ENCODE assay signal across 8 mouse cellular contexts in genomic region chrX:102504644-102505481, GRCm38 (mm10). TPM values are rescaled to one million over a fixed set of nuclear protein-coding genes. Genes with fewer than 3 reads are reported as not detected.
DNase-seq lines count a peak whose midpoint lies in the region; ATAC-seq and TF ChIP-seq lines count a peak whose summit lies in the region.

TSS of gene Hdac8 (minus strand) at chrX:102505359.

- ATAC-seq in CD4-positive, CD25-positive, alpha-beta regulatory T cell, adult 4 months = peak; percentile 94
- ATAC-seq in erythroid progenitor cell, adult 5-6 weeks (replicated peaks; ENCODE audit: low FRiP score, poor library complexity, severe bottlenecking) = peak; percentile 94
- ATAC-seq in heart, embryonic 14.5 days (ENCODE audit: insufficient number of reproducible peaks, insufficient read depth, low FRiP score, low read depth) = peak; percentile 66; the same call in 1 of the 2 replicates
- peak; percentile 83 for ATAC-seq in liver, embryonic 11.5 days (replicated peaks; ENCODE audit: low FRiP score)

- no peaks in the 10 kb centered on the region for H3K36me3 ChIP-seq in heart, embryonic 14.5 days (ENCODE audit: control insufficient read depth, insufficient read depth, low read length)
- no peaks in the 10 kb centered on the region for H3K36me3 ChIP-seq in liver, embryonic 11.5 days (ENCODE audit: control insufficient read depth, insufficient read depth, low read length)
- no peaks in the 10 kb centered on the region for H3K36me3 ChIP-seq in myocyte (ENCODE audit: control insufficient read depth, insufficient read depth)
- no peaks in the 10 kb centered on the region for H3K36me3 ChIP-seq in splenic B cell, adult 2 months (ENCODE audit: control insufficient read depth, insufficient read depth, low read length, poor library complexity, severe bottlenecking)

- no peak within 1 kb of the TSS for H3ac ChIP-seq in myocyte (ENCODE audit: control insufficient read depth, insufficient read length)

- peak within 1 kb of the TSS; percentile 67 for H3K9ac ChIP-seq in heart, embryonic 14.5 days (ENCODE audit: low read length)
- H3K9ac ChIP-seq in liver, embryonic 11.5 days (ENCODE audit: low read depth, low read length) = peak within 1 kb of the TSS; percentile 66

- 16% methylated on average over 27 of the region's 27 CpGs for WGBS in heart, embryonic 14.5 days
- WGBS in liver, embryonic 11.5 days = 16% methylated on average over 26 of the region's 27 CpGs

- H3K4me2 ChIP-seq in heart, embryonic 14.5 days (ENCODE audit: low read length) = peak within 1 kb of the TSS; percentile 61
- H3K4me2 ChIP-seq in liver, embryonic 11.5 days = peak within 1 kb of the TSS; percentile 66
- peak within 1 kb of the TSS; percentile 75 for H3K4me2 ChIP-seq in myocyte (ENCODE audit: low read depth)

- H3K9me3 ChIP-seq in heart, embryonic 14.5 days (ENCODE audit: control insufficient read depth, low read length) = no peaks in the 10 kb centered on the region
- no peaks in the 10 kb centered on the region for H3K9me3 ChIP-seq in liver, embryonic 11.5 days (ENCODE audit: control insufficient read depth, low read length)

- TF ChIP-seq POLR2A in myocyte (IDR thresholded peaks at IDR 0.05; ENCODE audit: insufficient read length, low read depth) = peak; percentile 24

- H3K27me3 ChIP-seq in heart, embryonic 14.5 days (ENCODE audit: control insufficient read depth, insufficient read depth, low read length) = no peaks in the 10 kb centered on the region
- H3K27me3 ChIP-seq in liver, embryonic 11.5 days (replicated peaks; ENCODE audit: control insufficient read depth, insufficient read depth, low read length) = peaks cover 13% of the 10 kb centered on the region
- H3K27me3 ChIP-seq in myocyte (ENCODE audit: control insufficient read depth, insufficient read depth, insufficient read length) = no peaks in the 10 kb centered on the region
- no peaks in the 10 kb centered on the region for H3K27me3 ChIP-seq in splenic B cell, adult 2 months (ENCODE audit: control insufficient read depth, insufficient read depth, low read length, poor library complexity, severe bottlenecking)

- DNase-seq in brain, embryonic 18.5 days (ENCODE audit: low read depth, low spot score) = peak; percentile 28
- peak; percentile 59 for DNase-seq in kidney, postnatal 10 days
- DNase-seq in liver, embryonic 11.5 days (ENCODE audit: low spot score) = peak; percentile 40
- DNase-seq in splenic B cell, adult 2 months (ENCODE audit: low read depth, low spot score) = peak; percentile 69

- peak within 1 kb of the TSS; percentile 43 to 44; a peak in 3 of 4 replicates for H3K27ac ChIP-seq in heart, embryonic 14.5 days (replicated peaks in 1 of 2; ENCODE audit: control insufficient read depth in 1 of 2, insufficient read depth in 1 of 2, low read depth in 2 of 2, low read length in 2 of 2)
- no peak within 1 kb of the TSS for H3K27ac ChIP-seq in liver, embryonic 11.5 days (ENCODE audit: low read depth, low read length)

- no peaks in the 10 kb centered on the region for H3K79me2 ChIP-seq in myocyte (ENCODE audit: control insufficient read depth, insufficient read depth)

- H3K4me1 ChIP-seq in heart, embryonic 14.5 days (ENCODE audit: control insufficient read depth in 2 of 2, insufficient read depth in 2 of 2, low read length in 2 of 2) = no peaks in the 10 kb centered on the region; a peak in 1 of 4 replicates
- H3K4me1 ChIP-seq in liver, embryonic 11.5 days (replicated peaks; ENCODE audit: control insufficient read depth, insufficient read depth, low read length) = no peaks in the 10 kb centered on the region

- peak within 1 kb of the TSS; percentile 52 to 76 for H3K4me3 ChIP-seq in heart, embryonic 14.5 days (ENCODE audit: control insufficient read depth in 1 of 2, insufficient read depth in 1 of 2, low read depth in 1 of 2, low read length in 2 of 2)
- H3K4me3 ChIP-seq in liver, embryonic 11.5 days (ENCODE audit: low read depth, low read length) = peak within 1 kb of the TSS; percentile 65
- peak within 1 kb of the TSS; percentile 61 for H3K4me3 ChIP-seq in myocyte

TF ChIP-seq in myocyte, 11 proteins besides CTCF, POLR2A, EP300 and RAD21:
- TF ChIP-seq E2F4 (IDR thresholded peaks at IDR 0.05; ENCODE audit: insufficient read depth) (no peak), TCF3 (IDR thresholded peaks at IDR 0.05; ENCODE audit: insufficient read length, low read depth) (no peak), POLR2AphosphoS2 (IDR thresholded peaks at IDR 0.05; ENCODE audit: insufficient read length, low read depth) (no peak), CEBPB (IDR thresholded peaks at IDR 0.05; ENCODE audit: insufficient read depth, poor library complexity, severe bottlenecking) (no peak), SRF (IDR thresholded peaks at IDR 0.05; ENCODE audit: control insufficient read depth, insufficient read length, low read depth) (no peak), USF1 (IDR thresholded peaks at IDR 0.05; ENCODE audit: low read depth) (no peak), MYOD1 (IDR thresholded peaks at IDR 0.05; ENCODE audit: control insufficient read depth in 1 of 3, insufficient read length in 2 of 3, low read depth in 2 of 3) (no peak), MAX (IDR thresholded peaks at IDR 0.05; ENCODE audit: low read depth) (no peak), REST (IDR thresholded peaks at IDR 0.05; ENCODE audit: insufficient read depth, insufficient read length) (no peak), TCF12 (IDR thresholded peaks at IDR 0.05; ENCODE audit: insufficient read depth, poor library complexity, severe bottlenecking) (no peak), MYOG (IDR thresholded peaks at IDR 0.05; ENCODE audit: control insufficient read depth in 1 of 3, insufficient read depth in 1 of 3, insufficient read length in 2 of 3, low read depth in 2 of 3) (no peak)

RNA-seq across cellular contexts. Expression of gene Hdac8, which starts in this region (rescaled TPM):
- polyA plus RNA-seq in CD4-positive, CD25-positive, alpha-beta regulatory T cell, adult 4 months (2017; shearing (Covaris generic)) = 10 to 100 TPM in 1 of 2 experiments, 1 to 10 TPM in 1; 8.6 to 20.1 TPM
- total RNA-seq in erythroid progenitor cell, adult 5-6 weeks (2015; ENCODE audit: low replicate concordance) = 5.0 TPM in 1 of 2 replicates, not detected in the other
- 3.0 and 7.5 TPM in 2 replicates for total RNA-seq in erythroid progenitor cell, adult 5-6 weeks (2017; ENCODE audit: low replicate concordance)
- polyA plus RNA-seq in heart, embryonic 14.5 days (2014; fragmentation: Nextera tagmentation; extraction: Ambion mirVana) = 2.6 and 4.2 TPM in 2 replicates
- 2.4 and 4.2 TPM in 2 replicates for polyA plus RNA-seq in liver, embryonic 11.5 days (2014; fragmentation: Nextera tagmentation; extraction: Ambion mirVana)
- 6.4 TPM for polyA plus RNA-seq in myocyte (2012; fragmentation: generic; extraction: Trizol)
